Mouse (Mus musculus) heart, postnatal 0 days (tissue): ENCODE measurements around the gene Gm7233.
"Not testable (repeated sequence)": the region's sequence is repeated elsewhere in the genome, so short reads cannot be mapped to it uniquely, and the experiment has no call there.

ENCODE experiments used
- CTCF ChIP-seq: IDR thresholded peaks from 2 replicates; pipeline ENCODE4 v1.5.1; 2016; ENCODE audit warnings: antibody characterized with exemption, control low read depth, low read depth
- EP300 ChIP-seq: IDR thresholded peaks from 2 replicates; pipeline ENCODE4 v1.6.1; 2016; ENCODE audit warnings: antibody characterized with exemption, low read depth

DNA sequence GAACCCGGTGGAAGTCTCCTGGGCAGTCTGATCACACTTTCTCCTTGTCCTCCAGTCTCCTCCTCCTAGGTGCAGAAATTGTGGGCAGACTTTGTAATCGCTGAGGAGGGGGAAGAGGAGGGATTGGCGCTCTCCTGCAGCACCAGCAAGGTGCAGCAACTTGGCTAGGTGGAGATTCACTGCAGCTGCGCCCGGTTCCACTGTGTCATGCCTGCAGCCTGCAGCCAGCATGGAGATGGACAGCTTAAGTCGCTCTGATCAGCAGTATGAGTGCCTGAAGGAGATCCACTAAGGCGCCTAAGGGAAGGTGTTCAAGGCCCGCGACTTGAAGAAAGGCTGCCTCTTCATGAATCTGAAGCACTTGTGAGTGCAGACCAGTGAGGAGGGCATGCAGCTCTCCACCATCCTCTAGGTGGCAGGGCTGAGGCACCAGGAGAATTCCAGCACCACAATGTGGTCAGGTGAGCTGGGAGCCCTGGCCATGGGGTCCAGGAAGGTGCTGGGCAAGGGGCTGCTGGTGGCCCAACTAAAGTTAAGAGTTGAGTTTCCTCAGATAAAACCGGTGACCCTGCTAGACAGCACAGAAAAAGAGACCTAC, 11.0 kb upstream of the Gm7233 start:
- TF ChIP-seq CTCF, EP300: not testable (repeated sequence)
